Mouse (Mus musculus) liver, embryonic 14.5 days (tissue): ENCODE data around the gene Proca1. TPM values are rescaled to one million over a fixed set of nuclear protein-coding genes. Genes with fewer than 3 reads are reported as not detected.

Source experiments
- ATAC-seq: fragments of 200-750 bp; cut with Nextera tagmentation; 2 replicates; pipeline ENCODE4 v1.8.0; 2017; ENCODE audit warnings: moderate number of reproducible peaks, mild to moderate bottlenecking, moderate library complexity; ENCODE audit not compliant: insufficient read depth
- DNase-seq, 3 experiments: peaks; one replicate each; pipeline ENCODE4 v3.0.0-alpha.2; 2012 to 2013; ENCODE audit warnings: low read depth in 3 of 3, low spot score in 3 of 3
- H3K27ac ChIP-seq: fragments of 300-500 bp; sonication (generic); 2 replicates; pipeline ENCODE4 v1.5.1; 2014; ENCODE audit warnings: moderate library complexity, mild to moderate bottlenecking, control low read depth, inconsistent platforms
- H3K27me3 ChIP-seq: fragments of 300-500 bp; sonication (generic); 2 replicates; pipeline ENCODE4 v1.6.1; 2014; ENCODE audit warnings: mild to moderate bottlenecking, low read length, moderate library complexity; ENCODE audit not compliant: control insufficient read depth, insufficient read depth
- H3K36me3 ChIP-seq: fragments of 300-500 bp; sonication (generic); replicated peaks from 2 replicates; pipeline ENCODE4 v1.6.1; 2014; ENCODE audit warnings: low read depth; ENCODE audit not compliant: control insufficient read depth, insufficient read depth
- H3K4me1 ChIP-seq, 2 experiments: fragments of 200-500 bp in 1 of 2; fragments of 300-500 bp in 1 of 2; sonication (generic) in 1 of 2; replicated peaks; 2 replicates each; pipeline ENCODE4 v1.6.1; 2012 to 2014; ENCODE audit warnings: antibody characterized with exemption in 1 of 2, inconsistent platforms in 1 of 2, low read length in 1 of 2; ENCODE audit not compliant: control insufficient read depth in 2 of 2, insufficient read depth in 2 of 2
- H3K4me2 ChIP-seq: fragments of 300-500 bp; sonication (generic); 2 replicates; pipeline ENCODE4 v1.6.1; 2014; ENCODE audit warnings: low read depth, mild to moderate bottlenecking, control low read depth, moderate library complexity
- H3K4me3 ChIP-seq, 2 experiments: fragments of 200-500 bp in 1 of 2; fragments of 300-500 bp in 1 of 2; sonication (generic) in 1 of 2; 2 replicates each; pipeline ENCODE4 v1.5.1; 2012 to 2014; ENCODE audit warnings: low read depth in 2 of 2, low read length in 2 of 2, mild to moderate bottlenecking in 2 of 2, control low read depth in 1 of 2, inconsistent platforms in 1 of 2, moderate library complexity in 1 of 2; ENCODE audit not compliant: insufficient read depth in 1 of 2
- H3K9ac ChIP-seq: fragments of 300-500 bp; sonication (generic); replicated peaks from 2 replicates; pipeline ENCODE4 v1.6.1; 2014; ENCODE audit warnings: mild to moderate bottlenecking, control low read depth, moderate library complexity
- H3K9me3 ChIP-seq: fragments of 300-500 bp; sonication (generic); 2 replicates; pipeline ENCODE4 v1.6.1; 2016; ENCODE audit warnings: low read length, mixed read lengths; ENCODE audit not compliant: control insufficient read depth
- CTCF ChIP-seq: IDR thresholded peaks from 2 replicates; pipeline ENCODE4 v1.5.1; 2016; ENCODE audit warnings: antibody characterized with exemption, low read depth, control low read depth
- EP300 ChIP-seq: IDR thresholded peaks from 2 replicates; pipeline ENCODE4 v1.6.1; 2016; ENCODE audit warnings: antibody characterized with exemption, low read depth
- WGBS: fragments of 180-500 bp; shearing (Covaris S2); extraction: QIAGEN DNeasy Blood & Tissue Kit; methylation state at CpG from one replicate; pipeline ENCODE4 v1.1.7; 2014; ENCODE audit not compliant: insufficient replicate concordance; 5-methylcytosine and 5-hydroxymethylcytosine counted together
- microRNA-seq: library from miRNA; unstranded; fragments of <30 nt; microRNA quantifications from one replicate; pipeline ENCODE4, GENCODE M21; 2016
- polyA plus RNA-seq, 2 experiments: library from polyadenylated mRNA; depleted of rRNA in 1 of 2; stranded (reverse) in 1 of 2; unstranded in 1 of 2; fragments of >200 nt; fragmentation: Nextera tagmentation in 1 of 2; extraction: Ambion mirVana in 1 of 2; gene quantifications; 2 replicates each; pipeline versions ENCODE4 v1.2.1 to v1.2.3; 2012 to 2014

Proca1 gene
- polyA plus RNA-seq, 2 experiments: 0.16 to 0.23 TPM

DNA sequence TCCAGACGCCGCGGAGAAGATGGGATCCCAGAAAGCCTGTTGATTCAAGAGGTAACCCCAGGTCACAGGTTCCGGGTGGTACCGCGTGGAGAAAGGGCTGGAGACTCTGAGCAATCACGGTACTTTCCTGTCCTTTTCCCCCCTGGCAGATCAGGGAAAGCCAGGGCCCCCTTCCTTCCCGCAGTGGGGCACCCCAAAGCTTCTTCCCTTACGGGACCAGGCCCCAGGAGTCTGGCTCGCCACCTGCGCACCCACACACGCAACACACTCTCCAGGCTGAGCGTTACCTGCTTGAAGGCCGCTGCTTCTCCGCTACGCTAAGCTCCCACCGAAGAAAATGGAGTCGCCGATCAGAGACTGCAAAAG lies 52.1 kb downstream of the Proca1 start:
- TF ChIP-seq EP300 (no peak), CTCF (peak; percentile 19; the same call in 1 of the 2 replicates)
- H3K4me2 ChIP-seq: peak overlapping the region; percentile 86
- peaks cover 6% of the 10 kb centered on the region for H3K36me3 ChIP-seq
- ATAC-seq (peak; percentile 20; the same call in 1 of the 2 replicates), DNase-seq (no peak)
- peak overlapping the region; percentile 88 for H3K27ac ChIP-seq
- peaks cover 15 to 17% of the 10 kb centered on the region in 2 experiments for H3K4me1 ChIP-seq
- H3K9me3 ChIP-seq: no peaks in the 10 kb centered on the region
- H3K27me3 ChIP-seq: no peaks in the 10 kb centered on the region
- under 1% methylated on average over 19 of the region's 19 CpGs for WGBS
- peak overlapping the region; percentile 76 to 95 for H3K4me3 ChIP-seq
- H3K9ac ChIP-seq: peak overlapping the region; percentile 84

DNA sequence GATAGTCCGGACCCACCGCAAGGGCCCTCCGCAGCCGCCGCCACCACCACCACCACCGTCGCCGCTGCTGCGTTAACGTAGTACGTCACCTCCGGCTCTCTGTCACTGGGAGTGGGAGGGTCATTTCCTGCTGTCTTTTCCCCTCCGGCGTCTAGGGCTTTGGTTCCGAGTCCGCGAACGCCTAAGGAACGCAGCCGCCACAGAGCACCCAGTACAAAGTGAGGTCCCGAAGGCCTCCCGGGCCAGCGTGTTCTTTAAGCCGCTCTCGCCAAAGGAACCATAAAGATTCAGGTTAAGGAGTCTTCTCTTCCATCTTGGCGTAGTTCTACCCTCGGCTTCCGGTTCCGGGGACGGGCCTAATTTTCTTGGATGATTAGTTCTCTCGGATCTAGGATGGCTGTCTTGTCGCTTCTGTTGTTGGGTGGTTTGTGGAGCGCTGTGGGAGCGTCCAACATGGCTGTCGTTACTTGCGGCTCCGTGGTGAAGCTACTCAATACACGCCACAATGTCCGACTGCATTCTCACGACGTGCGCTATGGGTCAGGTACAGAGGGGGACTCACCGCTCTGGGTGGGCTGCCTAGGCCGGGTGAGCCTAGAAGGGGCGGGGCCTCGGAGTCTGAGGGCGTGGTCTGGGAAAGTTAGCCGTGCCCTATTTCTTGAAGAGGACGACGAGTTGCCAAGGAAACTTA lies 52.6 kb downstream of the Proca1 start, which contains the start of the genes Sdf2 and Supt6:
TSS of gene Sdf2 (plus strand) at position 120 of the 691 bp plus-strand sequence.
TSS of gene Supt6 (minus strand) at position 361 of the 691 bp plus-strand sequence.
- Histone ChIP-seq H3K4me2 (peak within 1 kb of the TSS; percentile 86), H3K36me3 (peaks cover under 1% of the 10 kb centered on the region), H3K27me3 (no peaks in the 10 kb centered on the region), H3K27ac (peak within 1 kb of the TSS; percentile 88), H3K9ac (peak within 1 kb of the TSS; percentile 84), H3K9me3 (no peaks in the 10 kb centered on the region), H3K4me1 (peaks cover 15 to 17% of the 10 kb centered on the region in 2 experiments), H3K4me3 (peak within 1 kb of the TSS; percentile 76 to 95)
- WGBS: under 1% methylated on average over 50 of the region's 50 CpGs
- DNase-seq (peak; percentile 79 to 92 (median 86)), ATAC-seq (peak; percentile 92)
- TF ChIP-seq CTCF (no peak), EP300 (no peak)

DNA sequence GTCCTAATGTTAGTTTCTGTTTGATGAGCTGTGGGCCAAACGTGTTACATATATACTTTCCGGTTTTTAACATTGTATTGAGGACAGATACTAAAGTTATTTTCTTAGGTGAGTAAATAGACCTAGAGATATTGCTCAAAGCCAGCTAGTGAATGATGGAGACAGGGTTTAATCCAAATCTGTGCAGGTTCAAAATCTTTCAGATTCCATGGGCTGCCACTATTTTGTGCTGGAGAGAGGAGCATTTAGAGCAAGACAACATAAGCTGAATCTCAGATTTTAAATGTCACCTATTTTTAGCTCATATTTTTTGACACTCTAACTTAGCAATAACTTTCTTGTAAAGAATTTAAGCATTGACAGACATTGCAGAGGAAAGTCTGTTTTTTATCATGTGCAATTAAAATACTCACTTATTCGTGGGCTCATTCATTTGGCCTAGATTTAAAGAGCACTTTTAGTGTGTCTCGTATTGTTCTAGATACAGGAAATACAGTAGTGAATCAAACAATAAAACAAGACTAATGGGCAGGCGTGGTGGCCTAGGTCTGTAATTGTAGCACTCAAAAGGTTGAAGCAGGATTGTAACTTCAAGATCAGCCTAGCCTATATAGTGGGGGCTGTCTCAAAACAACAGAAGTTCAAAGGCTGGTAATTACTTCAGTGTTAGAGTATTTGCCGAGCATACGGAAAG lies 53.3 kb downstream of the Proca1 start:
- H3K27ac ChIP-seq: peak overlapping the region; percentile 88
- DNase-seq: no peak
- H3K9me3 ChIP-seq: no peaks in the 10 kb centered on the region
- no peak for ATAC-seq
- peak overlapping the region; percentile 86 for H3K4me2 ChIP-seq
- peak overlapping the region; percentile 84 for H3K9ac ChIP-seq
- H3K27me3 ChIP-seq: no peaks in the 10 kb centered on the region
- peak overlapping the region; percentile 76 to 95 for H3K4me3 ChIP-seq
- H3K36me3 ChIP-seq: no peaks in the 10 kb centered on the region; the same call in 1 of the 2 replicates
- TF ChIP-seq EP300 (no peak), CTCF (no peak)
- peaks cover 15 to 17% of the 10 kb centered on the region in 2 experiments for H3K4me1 ChIP-seq
- WGBS: 45% methylated on average over 7 of the region's 7 CpGs

DNA sequence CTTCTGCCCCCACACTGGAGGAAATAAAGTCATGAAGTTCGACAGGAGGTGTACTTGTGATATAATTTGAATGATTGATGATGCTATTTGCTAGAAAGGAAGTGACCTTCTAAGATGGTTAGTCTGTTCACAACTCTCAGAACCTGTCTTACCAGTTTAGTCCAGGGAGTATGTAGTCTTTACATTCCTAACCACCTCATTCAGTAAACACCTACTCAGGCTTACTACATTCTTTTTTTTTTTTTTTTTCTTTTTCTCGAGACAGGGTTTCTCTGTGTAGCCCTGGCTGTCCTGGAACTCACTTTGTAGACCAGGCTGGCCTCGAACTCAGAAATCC lies 53.8 kb downstream of the Proca1 start:
- no peaks in the 10 kb centered on the region; the same call in 1 of the 2 replicates for H3K36me3 ChIP-seq
- 38% methylated on average over 3 of the region's 3 CpGs for WGBS
- ATAC-seq: no peak
- H3K4me2 ChIP-seq: peak overlapping the region; percentile 86
- DNase-seq: no peak
- H3K9ac ChIP-seq: no peak overlapping the region
- H3K27me3 ChIP-seq: no peaks in the 10 kb centered on the region
- no peaks in the 10 kb centered on the region for H3K9me3 ChIP-seq
- peak overlapping the region in 1 of 2 experiments; percentile 76; a peak in 2 of 4 replicates for H3K4me3 ChIP-seq
- peaks cover 15 to 17% of the 10 kb centered on the region in 2 experiments for H3K4me1 ChIP-seq
- no peak overlapping the region for H3K27ac ChIP-seq
- TF ChIP-seq CTCF (no peak), EP300 (no peak)

DNA sequence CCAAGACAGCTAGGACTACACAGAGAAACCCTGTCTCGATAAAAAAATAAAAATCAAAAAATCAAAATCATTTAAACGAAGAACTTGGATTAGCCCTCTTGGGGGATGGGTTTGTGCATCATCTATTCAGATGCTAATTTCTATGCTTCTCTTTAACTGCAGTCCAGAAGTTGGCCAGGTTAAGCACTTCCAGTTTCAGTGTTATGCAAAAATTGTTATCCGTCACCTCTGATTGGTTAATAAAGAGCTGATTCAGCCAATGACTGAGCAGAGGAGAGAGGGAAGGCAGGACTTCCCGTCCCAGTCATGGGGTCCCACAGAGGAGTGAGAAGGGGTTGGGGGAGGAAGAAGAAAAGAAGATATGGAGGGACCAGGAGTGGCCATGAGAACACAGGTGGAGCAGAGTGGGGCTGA lies 54.5 kb downstream of the Proca1 start:
- H3K27ac ChIP-seq: no peak overlapping the region
- ATAC-seq (no peak), DNase-seq (peak in 2 of 3 experiments; percentile 39 to 48)
- peak overlapping the region; percentile 18; the same call in 1 of the 2 replicates for H3K9ac ChIP-seq
- peak overlapping the region; percentile 27 to 37 for H3K4me3 ChIP-seq
- WGBS: 50% methylated on average over 4 of the region's 4 CpGs
- no peak for TF ChIP-seq CTCF
- no peak for TF ChIP-seq EP300
- H3K9me3 ChIP-seq: no peaks in the 10 kb centered on the region
- peaks cover 15 to 17% of the 10 kb centered on the region in 2 experiments for H3K4me1 ChIP-seq
- peak overlapping the region; percentile 86 for H3K4me2 ChIP-seq
- H3K36me3 ChIP-seq: no peaks in the 10 kb centered on the region; the same call in none of the 2 replicates
- no peaks in the 10 kb centered on the region for H3K27me3 ChIP-seq

Small RNA genes within 50 kb of the gene (microRNA-seq; reads per million reads assigned to microRNA genes)
- gene Mir7653: 3.4 reads per million

Other genes with a start within 250 kb of the Proca1 start
- gene Phf12, start 210.6 kb upstream of the Proca1 start, polyA plus RNA-seq (2012; rRNA removed): 19.0 and 19.2 TPM in 2 replicates
- 4.3 and 5.7 TPM in 2 replicates for gene Phf12, start 210.6 kb upstream of the Proca1 start, polyA plus RNA-seq (2014; fragmentation: Nextera tagmentation; extraction: Ambion mirVana)
- gene Dhrs13, start 161.1 kb upstream of the Proca1 start, polyA plus RNA-seq (2012; rRNA removed): 8.6 and 9.4 TPM in 2 replicates
- 17.3 and 17.8 TPM in 2 replicates for gene Dhrs13, start 161.1 kb upstream of the Proca1 start, polyA plus RNA-seq (2014; fragmentation: Nextera tagmentation; extraction: Ambion mirVana)
- gene Flot2, start 155.5 kb upstream of the Proca1 start, polyA plus RNA-seq (2012; rRNA removed): 17.9 and 18.3 TPM in 2 replicates
- 16.7 and 20.4 TPM in 2 replicates for gene Flot2, start 155.5 kb upstream of the Proca1 start, polyA plus RNA-seq (2014; fragmentation: Nextera tagmentation; extraction: Ambion mirVana)
- 9.8 and 10.2 TPM in 2 replicates for gene Eral1, start 113.0 kb upstream of the Proca1 start, polyA plus RNA-seq (2012; rRNA removed)
- 14.9 and 16.6 TPM in 2 replicates for gene Eral1, start 113.0 kb upstream of the Proca1 start, polyA plus RNA-seq (2014; fragmentation: Nextera tagmentation; extraction: Ambion mirVana)
- 2.5 and 3.1 TPM in 2 replicates for gene Fam222b, start 98.7 kb upstream of the Proca1 start, polyA plus RNA-seq (2012; rRNA removed)
- 3.8 and 4.1 TPM in 2 replicates for gene Fam222b, start 98.7 kb upstream of the Proca1 start, polyA plus RNA-seq (2014; fragmentation: Nextera tagmentation; extraction: Ambion mirVana)
- 35.1 and 39.9 TPM in 2 replicates for gene Traf4, start 27.8 kb upstream of the Proca1 start, polyA plus RNA-seq (2012; rRNA removed)
- 17.1 and 18.0 TPM in 2 replicates for gene Traf4, start 27.8 kb upstream of the Proca1 start, polyA plus RNA-seq (2014; fragmentation: Nextera tagmentation; extraction: Ambion mirVana)
- 9.8 and 10.6 TPM in 2 replicates for gene Nek8, start 16.7 kb upstream of the Proca1 start, polyA plus RNA-seq (2012; rRNA removed)
- gene Nek8, start 16.7 kb upstream of the Proca1 start, polyA plus RNA-seq (2014; fragmentation: Nextera tagmentation; extraction: Ambion mirVana): 7.4 and 7.8 TPM in 2 replicates
- 47.4 and 69.6 TPM in 2 replicates for gene Tlcd1, start 16.7 kb upstream of the Proca1 start, polyA plus RNA-seq (2012; rRNA removed)
- 44.9 and 50.5 TPM in 2 replicates for gene Tlcd1, start 16.7 kb upstream of the Proca1 start, polyA plus RNA-seq (2014; fragmentation: Nextera tagmentation; extraction: Ambion mirVana)
- gene Rpl23a, start 9.8 kb upstream of the Proca1 start, polyA plus RNA-seq (2012; rRNA removed): 628 and 1,347 TPM in 2 replicates
- gene Rpl23a, start 9.8 kb upstream of the Proca1 start, polyA plus RNA-seq (2014; fragmentation: Nextera tagmentation; extraction: Ambion mirVana): 1,087 and 1,100 TPM in 2 replicates
- gene Rab34, start 5.0 kb upstream of the Proca1 start, polyA plus RNA-seq (2012; rRNA removed): 7.1 and 7.7 TPM in 2 replicates
- gene Rab34, start 5.0 kb upstream of the Proca1 start, polyA plus RNA-seq (2014; fragmentation: Nextera tagmentation; extraction: Ambion mirVana): 11.3 and 12.4 TPM in 2 replicates
- 31.6 and 34.3 TPM in 2 replicates for gene Sdf2, start 52.4 kb downstream of the Proca1 start, polyA plus RNA-seq (2012; rRNA removed)
- gene Sdf2, start 52.4 kb downstream of the Proca1 start, polyA plus RNA-seq (2014; fragmentation: Nextera tagmentation; extraction: Ambion mirVana): 30.7 and 30.8 TPM in 2 replicates
- gene Supt6, start 52.6 kb downstream of the Proca1 start, polyA plus RNA-seq (2012; rRNA removed): 7.4 and 8.4 TPM in 2 replicates
- 7.4 and 7.8 TPM in 2 replicates for gene Supt6, start 52.6 kb downstream of the Proca1 start, polyA plus RNA-seq (2014; fragmentation: Nextera tagmentation; extraction: Ambion mirVana)
- 17.3 and 20.5 TPM in 2 replicates for gene 2610507B11Rik, start 68.4 kb downstream of the Proca1 start, polyA plus RNA-seq (2012; rRNA removed)
- gene 2610507B11Rik, start 68.4 kb downstream of the Proca1 start, polyA plus RNA-seq (2014; fragmentation: Nextera tagmentation; extraction: Ambion mirVana): 26.5 and 32.8 TPM in 2 replicates
- gene BC030499, start 97.4 kb downstream of the Proca1 start, polyA plus RNA-seq (2012; rRNA removed): 0.17 and 0.25 TPM in 2 replicates
- 0.06 TPM in 1 of 2 replicates, not detected in the other for gene BC030499, start 97.4 kb downstream of the Proca1 start, polyA plus RNA-seq (2014; fragmentation: Nextera tagmentation; extraction: Ambion mirVana)
- gene Spag5, start 108.1 kb downstream of the Proca1 start, polyA plus RNA-seq (2012; rRNA removed): 27.8 and 39.7 TPM in 2 replicates
- gene Spag5, start 108.1 kb downstream of the Proca1 start, polyA plus RNA-seq (2014; fragmentation: Nextera tagmentation; extraction: Ambion mirVana): 27.6 and 31.5 TPM in 2 replicates
- 4.2 TPM in 2 replicates for gene Aldoc, start 129.6 kb downstream of the Proca1 start, polyA plus RNA-seq (2012; rRNA removed)
- 6.0 and 6.6 TPM in 2 replicates for gene Aldoc, start 129.6 kb downstream of the Proca1 start, polyA plus RNA-seq (2014; fragmentation: Nextera tagmentation; extraction: Ambion mirVana)
- 19.6 and 22.0 TPM in 2 replicates for gene Pigs, start 135.0 kb downstream of the Proca1 start, polyA plus RNA-seq (2012; rRNA removed)
- gene Pigs, start 135.0 kb downstream of the Proca1 start, polyA plus RNA-seq (2014; fragmentation: Nextera tagmentation; extraction: Ambion mirVana): 23.5 and 26.1 TPM in 2 replicates
- gene Unc119, start 150.1 kb downstream of the Proca1 start, polyA plus RNA-seq (2012; rRNA removed): 33.5 and 40.3 TPM in 2 replicates
- 20.9 and 25.2 TPM in 2 replicates for gene Unc119, start 150.1 kb downstream of the Proca1 start, polyA plus RNA-seq (2014; fragmentation: Nextera tagmentation; extraction: Ambion mirVana)
- gene Foxn1, start 193.2 kb downstream of the Proca1 start, polyA plus RNA-seq (2012; rRNA removed): not detected in 2 replicates
- gene Foxn1, start 193.2 kb downstream of the Proca1 start, polyA plus RNA-seq (2014; fragmentation: Nextera tagmentation; extraction: Ambion mirVana): not detected in 2 replicates
- gene Slc13a2, start 228.8 kb downstream of the Proca1 start, polyA plus RNA-seq (2012; rRNA removed): 0.02 TPM in 2 replicates
- gene Slc13a2, start 228.8 kb downstream of the Proca1 start, polyA plus RNA-seq (2014; fragmentation: Nextera tagmentation; extraction: Ambion mirVana): not detected in 2 replicates